Mouse (Mus musculus): ENCODE data around the gene Zfp536. TPM values are rescaled to one million over a fixed set of nuclear protein-coding genes. Genes with fewer than 3 reads are reported as not detected.

Gene Zfp536
- total RNA-seq, 2 experiments from 2014 or later: 0.61 to 1.2 TPM

GRCm38 (mm10) chr7:37422966-37423365 lies 350.5 kb downstream of the Zfp536 start:
- Histone ChIP-seq H3K27ac (no peak overlapping the region), H3K4me3 (no peak overlapping the region)
- intact Hi-C loops (cut with DNase I): no loop called here
- DNase-seq: no peak
- TF ChIP-seq CTCF (IDR thresholded peaks at IDR 0.05): no peak

Other genes with a start within 250 kb of the Zfp536 start
- gene Uri1, start 249.9 kb upstream of the Zfp536 start, total RNA-seq (2021): 10 to 100 TPM; 23.5 to 30.6 TPM